Mouse (Mus musculus) liver, embryonic 16.5 days (tissue): ENCODE results near the gene Eps8. TPM values are rescaled to one million over a fixed set of nuclear protein-coding genes. Genes with fewer than 3 reads are reported as not detected.

ENCODE experiments used
- ATAC-seq: fragments of 200-750 bp; cut with Nextera tagmentation; 2 replicates; pipeline ENCODE4 v1.8.0; 2017; ENCODE audit warnings: low read depth, mild to moderate bottlenecking, moderate number of reproducible peaks, moderate library complexity
- H3K27ac ChIP-seq: fragments of 300-500 bp; sonication (generic); 2 replicates; pipeline ENCODE4 v1.5.1; 2014; ENCODE audit warnings: mild to moderate bottlenecking, low read length
- H3K27me3 ChIP-seq: fragments of 300-500 bp; sonication (generic); 2 replicates; pipeline ENCODE4 v1.6.1; 2014; ENCODE audit warnings: low read depth, low read length, mixed read lengths; ENCODE audit not compliant: control insufficient read depth, insufficient read depth
- H3K36me3 ChIP-seq: fragments of 300-500 bp; sonication (generic); 2 replicates; pipeline ENCODE4 v1.6.1; 2014; ENCODE audit warnings: mild to moderate bottlenecking; ENCODE audit not compliant: control insufficient read depth, insufficient read depth
- H3K4me1 ChIP-seq: fragments of 300-500 bp; sonication (generic); 2 replicates; pipeline ENCODE4 v1.6.1; 2014; ENCODE audit warnings: low read depth, low read length, mixed read lengths; ENCODE audit not compliant: control insufficient read depth
- H3K4me2 ChIP-seq: fragments of 300-500 bp; sonication (generic); 2 replicates; pipeline ENCODE4 v1.6.1; 2014; ENCODE audit warnings: low read depth, low read length, mixed read lengths
- H3K4me3 ChIP-seq: fragments of 300-500 bp; sonication (generic); 2 replicates; pipeline ENCODE4 v1.5.1; 2014; ENCODE audit warnings: low read depth, mild to moderate bottlenecking, low read length
- H3K9ac ChIP-seq: fragments of 300-500 bp; sonication (generic); 2 replicates; pipeline ENCODE4 v1.6.1; 2014; ENCODE audit warnings: low read depth, low read length
- H3K9me3 ChIP-seq: fragments of 300-500 bp; sonication (generic); replicated peaks from 2 replicates; pipeline ENCODE4 v1.6.1; 2016; ENCODE audit warnings: low read length; ENCODE audit not compliant: control insufficient read depth
- WGBS: fragments of 180-500 bp; shearing (Covaris S2); extraction: QIAGEN DNeasy Blood & Tissue Kit; methylation state at CpG from one replicate; pipeline ENCODE4 v1.1.7; 2014; ENCODE audit not compliant: insufficient replicate concordance; 5-methylcytosine and 5-hydroxymethylcytosine counted together
- polyA plus RNA-seq: library from polyadenylated mRNA; unstranded; fragments of >200 nt; fragmentation: Nextera tagmentation; extraction: Ambion mirVana; gene quantifications from 2 replicates; pipeline ENCODE4 v1.2.1, GENCODE M21; 2015

The Eps8 gene
- polyA plus RNA-seq, result 2.3 and 3.7 TPM in 2 replicates

DNA sequence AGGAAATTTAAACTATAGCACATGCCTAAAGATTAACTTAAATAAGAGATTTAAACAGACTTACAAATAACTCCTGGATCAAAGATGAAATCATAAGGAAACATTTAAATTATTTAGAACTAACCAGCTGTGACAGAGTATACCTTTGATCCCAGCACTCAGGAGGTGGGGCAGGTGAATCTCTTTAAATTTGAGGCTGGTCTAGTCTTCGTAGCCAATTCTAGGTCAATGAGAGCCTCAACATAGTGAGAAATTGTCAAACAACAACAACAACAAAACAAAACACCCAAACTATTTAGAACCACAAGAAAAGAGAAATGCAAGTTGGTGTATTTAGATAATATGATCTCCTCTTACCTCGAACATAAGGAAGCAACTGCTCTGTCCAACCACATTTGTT lies at the start of gene Eps8:
Gene Eps8, minus strand, starts transcription at position 101 of the 400 bp plus-strand sequence.
- H3K9me3 ChIP-seq, result no peaks in the 10 kb centered on the region; the same call in 1 of the 2 replicates
- no peak within 1 kb of the TSS for H3K4me3 ChIP-seq
- no peak for ATAC-seq
- WGBS, result 49% methylated on average over 2 of the region's 2 CpGs
- H3K4me2 ChIP-seq, result no peak within 1 kb of the TSS
- H3K27ac ChIP-seq, result no peak within 1 kb of the TSS
- no peaks in the 10 kb centered on the region; the same call in 1 of the 2 replicates for H3K27me3 ChIP-seq
- H3K4me1 ChIP-seq, result no peaks in the 10 kb centered on the region
- no peaks in the 10 kb centered on the region for H3K36me3 ChIP-seq
- H3K9ac ChIP-seq, result no peak within 1 kb of the TSS

GRCm38 (mm10) chr6:137703431-137703830 lies 48.8 kb upstream of the Eps8 start:
- no peaks in the 10 kb centered on the region for H3K27me3 ChIP-seq
- H3K9me3 ChIP-seq, result no peaks in the 10 kb centered on the region
- no peak overlapping the region for H3K4me2 ChIP-seq
- WGBS, result 73% methylated on average over 7 of the region's 7 CpGs
- H3K27ac ChIP-seq, result no peak overlapping the region
- ATAC-seq, result no peak
- H3K36me3 ChIP-seq, result no peaks in the 10 kb centered on the region
- H3K9ac ChIP-seq, result no peak overlapping the region
- H3K4me3 ChIP-seq, result no peak overlapping the region
- H3K4me1 ChIP-seq, result no peaks in the 10 kb centered on the region

DNA sequence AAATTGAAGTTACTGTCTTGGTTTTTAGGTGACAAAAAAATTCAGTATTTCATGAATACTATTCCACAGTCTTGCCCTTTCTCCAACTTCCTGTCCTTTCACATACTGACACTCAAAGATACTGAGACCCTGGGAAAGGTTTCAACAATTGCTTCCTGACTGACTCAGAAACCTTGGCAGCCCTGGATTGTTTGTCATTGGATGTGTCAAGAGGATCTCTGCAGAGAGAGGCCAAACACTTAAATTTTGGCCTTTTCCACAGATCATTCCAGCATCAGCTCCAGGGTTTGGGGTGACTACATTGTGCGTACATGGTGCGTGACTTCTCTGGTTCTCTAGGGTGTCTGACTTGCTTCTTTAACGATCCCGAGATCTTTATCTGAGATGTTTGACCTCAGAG lies 48.2 kb upstream of the Eps8 start:
- no peak overlapping the region for H3K4me2 ChIP-seq
- no peak overlapping the region for H3K27ac ChIP-seq
- ATAC-seq, result 0 out of 2 replicates have a peak, but pooled peaks have one; percentile 7

GRCm38 (mm10) chr6:137702186-137702585 lies 47.5 kb upstream of the Eps8 start:
- H3K27ac ChIP-seq, result no peak overlapping the region
- H3K4me2 ChIP-seq, result no peak overlapping the region
- no peak overlapping the region for H3K9ac ChIP-seq
- 64% methylated on average over 3 of the region's 3 CpGs for WGBS
- ATAC-seq, result no peak
- no peaks in the 10 kb centered on the region for H3K4me1 ChIP-seq
- no peaks in the 10 kb centered on the region for H3K9me3 ChIP-seq
- H3K36me3 ChIP-seq, result no peaks in the 10 kb centered on the region
- H3K4me3 ChIP-seq, result no peak overlapping the region
- H3K27me3 ChIP-seq, result no peaks in the 10 kb centered on the region

More for the DNA sequence above, 48.2 kb upstream of the Eps8 start:
- Histone ChIP-seq H3K27me3 (no peaks in the 10 kb centered on the region), H3K9me3 (no peaks in the 10 kb centered on the region), H3K36me3 (no peaks in the 10 kb centered on the region), H3K9ac (no peak overlapping the region), H3K4me3 (no peak overlapping the region), H3K4me1 (no peaks in the 10 kb centered on the region)
- 48% methylated on average over 4 of the region's 4 CpGs for WGBS

- H3K4me1 ChIP-seq, result no peaks in the 10 kb centered on the region
- H3K36me3 ChIP-seq, result no peaks in the 10 kb centered on the region
- 67% methylated on average over 7 of the region's 7 CpGs for WGBS
- H3K27ac ChIP-seq, result no peak overlapping the region
- H3K27me3 ChIP-seq, result no peaks in the 10 kb centered on the region
- no peaks in the 10 kb centered on the region for H3K9me3 ChIP-seq
- no peak for ATAC-seq
- no peak overlapping the region for H3K4me3 ChIP-seq
- no peak overlapping the region for H3K9ac ChIP-seq
- no peak overlapping the region for H3K4me2 ChIP-seq
Measured at GRCm38 (mm10) chr6:137699434-137699833, 44.8 kb upstream of the Eps8 start.

GRCm38 (mm10) chr6:137696445-137697204 lies 41.9 kb upstream of the Eps8 start:
- peak; percentile 41; the same call in 1 of the 2 replicates for ATAC-seq
- H3K4me3 ChIP-seq, result no peak overlapping the region
- no peaks in the 10 kb centered on the region for H3K9me3 ChIP-seq
- WGBS, result 23% methylated on average over 8 of the region's 8 CpGs
- H3K27me3 ChIP-seq, result no peaks in the 10 kb centered on the region
- H3K36me3 ChIP-seq, result no peaks in the 10 kb centered on the region
- no peaks in the 10 kb centered on the region for H3K4me1 ChIP-seq
- H3K4me2 ChIP-seq, result 0 out of 2 replicates have a peak overlapping the region, but pooled peaks have one; percentile 7
- peak overlapping the region; percentile 47; the same call in 1 of the 2 replicates for H3K27ac ChIP-seq
- H3K9ac ChIP-seq, result no peak overlapping the region

DNA sequence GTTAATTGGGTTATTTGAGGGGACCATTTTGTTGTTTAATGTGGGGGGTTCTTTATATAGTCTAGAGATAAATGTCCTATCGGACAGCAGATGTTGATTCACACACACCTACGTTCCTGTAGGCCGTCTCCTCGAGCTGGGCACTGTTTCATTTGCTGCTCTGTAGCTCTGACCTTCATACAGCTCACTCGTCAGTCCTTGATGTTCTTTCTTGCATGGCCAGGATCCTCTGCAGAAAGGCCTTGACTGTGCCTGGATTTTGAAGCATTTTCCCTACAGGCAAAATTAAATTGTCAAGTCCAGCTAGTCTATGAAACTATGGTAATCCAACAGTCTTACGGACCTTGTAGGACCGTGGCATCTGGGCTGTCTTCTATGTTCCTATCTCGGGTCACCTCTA lies 40.4 kb upstream of the Eps8 start:
- H3K4me1 ChIP-seq, result no peaks in the 10 kb centered on the region
- H3K4me2 ChIP-seq, result no peak overlapping the region
- ATAC-seq, result no peak

DNA sequence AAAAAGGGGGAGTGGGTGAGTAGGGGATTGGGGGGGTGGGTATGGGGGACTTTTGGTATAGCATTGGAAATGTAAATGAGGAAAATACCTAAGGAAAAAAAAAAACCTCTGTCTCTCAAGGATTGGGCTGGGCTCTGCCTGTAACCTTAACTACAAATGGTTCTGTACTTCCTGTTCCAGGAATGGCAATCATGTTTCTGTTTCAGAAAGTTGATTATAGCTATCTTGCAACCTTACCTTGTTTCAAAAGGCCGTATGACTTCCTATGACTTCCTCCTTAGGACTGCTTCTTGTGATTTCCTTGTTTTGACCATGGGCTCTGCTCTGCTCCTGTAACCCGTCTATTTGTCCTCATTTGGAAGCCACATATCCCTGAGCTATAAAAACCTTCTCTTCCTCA lies 39.6 kb upstream of the Eps8 start:
- Histone ChIP-seq H3K9ac (no peak overlapping the region), H3K27me3 (no peaks in the 10 kb centered on the region), H3K9me3 (no peaks in the 10 kb centered on the region), H3K27ac (no peak overlapping the region), H3K36me3 (no peaks in the 10 kb centered on the region), H3K4me1 (no peaks in the 10 kb centered on the region), H3K4me2 (no peak overlapping the region), H3K4me3 (no peak overlapping the region)
- 15% methylated on average over 2 of the region's 2 CpGs for WGBS
- no peak for ATAC-seq

More for the DNA sequence above, 40.4 kb upstream of the Eps8 start:
- H3K27ac ChIP-seq, result no peak overlapping the region
- H3K4me3 ChIP-seq, result no peak overlapping the region
- 70% methylated on average over 8 of the region's 8 CpGs for WGBS
- H3K36me3 ChIP-seq, result no peaks in the 10 kb centered on the region
- no peak overlapping the region for H3K9ac ChIP-seq
- H3K9me3 ChIP-seq, result no peaks in the 10 kb centered on the region
- H3K27me3 ChIP-seq, result no peaks in the 10 kb centered on the region

DNA sequence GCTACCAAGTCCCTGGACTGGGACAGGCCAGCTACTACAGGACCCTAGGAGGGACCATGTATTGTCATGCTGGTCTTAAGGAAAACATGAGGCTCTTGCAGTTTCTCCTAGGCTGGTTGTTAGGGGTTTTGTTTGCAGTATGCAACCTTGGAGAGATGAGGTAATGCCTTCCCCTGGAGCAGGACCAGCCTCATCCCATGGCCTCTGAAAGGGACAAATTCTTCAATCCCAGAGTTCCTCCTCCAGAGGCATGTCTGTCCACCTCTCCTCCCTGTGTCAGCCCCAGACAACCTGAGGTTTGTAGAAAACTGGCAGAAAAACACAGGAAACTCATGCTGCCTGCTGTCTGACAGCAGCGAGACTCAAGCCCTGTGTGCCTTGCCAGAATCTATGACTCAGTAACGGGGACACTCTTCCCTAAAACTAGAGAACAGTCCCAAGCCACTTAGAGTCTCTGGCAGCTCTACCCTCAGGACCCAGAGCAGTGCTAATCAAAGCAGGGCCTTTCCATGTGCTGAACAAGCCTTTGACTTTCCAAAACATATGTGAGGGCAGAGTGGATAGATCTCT lies 36.0 kb upstream of the Eps8 start:
- ATAC-seq, result no peak
- Histone ChIP-seq H3K4me2 (no peak overlapping the region), H3K9me3 (no peaks in the 10 kb centered on the region), H3K27me3 (no peaks in the 10 kb centered on the region), H3K9ac (no peak overlapping the region), H3K36me3 (no peaks in the 10 kb centered on the region), H3K4me1 (no peaks in the 10 kb centered on the region), H3K4me3 (no peak overlapping the region), H3K27ac (no peak overlapping the region)
- WGBS, result 35% methylated on average over 2 of the region's 2 CpGs
